Mouse (Mus musculus) adrenal gland, postnatal 14 days (tissue): Measurements from ENCODE around the gene 9230110F15Rik. TPM values are rescaled to one million over a fixed set of nuclear protein-coding genes. Genes with fewer than 3 reads are reported as not detected.
"Not testable (repeated sequence)": the region's sequence is repeated elsewhere in the genome, so short reads cannot be mapped to it uniquely, and the experiment has no call there.

Experiments
- DNase-seq: peaks from one replicate; pipeline ENCODE4 v3.0.0; 2021; ENCODE audit warnings: mixed read lengths
- long read RNA-seq, 2 experiments: library from polyadenylated mRNA; stranded (forward); transcript quantifications; one replicate each; pipeline ENCODE4 v2.0.0; 2021
- total RNA-seq: library from RNA; stranded (reverse); gene quantifications from 2 replicates; pipeline ENCODE4 v1.2.3, GENCODE M21; 2021

9230110F15Rik gene
- not detected in 2 replicates for total RNA-seq
- long read RNA-seq, experiment 1, result 0 reads
- long read RNA-seq, experiment 2, result 0 reads

DNA sequence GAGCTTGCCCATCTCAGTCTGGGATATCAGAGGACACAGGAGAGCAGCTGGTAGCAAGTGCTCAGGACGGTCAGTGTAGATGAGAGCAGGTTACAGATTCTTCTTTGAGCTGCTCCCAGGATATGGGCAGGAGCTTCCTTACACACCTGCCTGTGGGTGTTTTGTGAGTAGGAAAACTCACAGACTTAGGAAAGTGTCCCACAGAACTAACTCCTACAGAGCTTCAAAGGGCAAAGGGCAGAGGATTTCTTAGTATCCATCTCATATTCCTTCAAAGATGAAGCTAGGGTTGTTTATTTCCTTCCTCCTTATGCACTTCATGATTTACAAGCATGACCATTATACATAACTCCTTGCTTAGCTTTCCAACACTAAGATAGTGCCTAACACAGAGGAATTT lies at the start of gene 9230110F15Rik:
9230110F15Rik (minus strand) TSS at position 101 of the 400 bp plus-strand sequence.
- DNase-seq, result no peak

DNA sequence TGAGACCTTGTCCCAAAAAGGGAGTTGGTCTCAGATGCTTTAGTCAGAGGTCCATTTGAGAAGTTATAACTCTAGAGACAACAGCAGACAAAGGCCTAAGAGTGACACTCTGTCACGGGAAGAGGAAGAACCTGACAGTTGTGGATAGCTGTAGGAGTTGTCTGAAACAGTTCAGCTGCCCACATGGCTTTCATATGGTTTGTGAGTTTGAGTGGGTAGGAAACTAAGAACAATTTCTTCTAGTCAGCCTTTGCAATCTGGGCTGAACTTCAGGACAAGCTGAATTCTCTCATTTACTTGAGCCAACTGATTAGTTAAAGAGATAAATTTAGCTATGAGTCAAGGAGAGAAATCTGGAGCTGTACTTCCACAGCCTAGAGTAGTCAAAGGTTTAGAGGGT lies 49.2 kb upstream of the 9230110F15Rik start:
- not testable (repeated sequence) for DNase-seq

DNA sequence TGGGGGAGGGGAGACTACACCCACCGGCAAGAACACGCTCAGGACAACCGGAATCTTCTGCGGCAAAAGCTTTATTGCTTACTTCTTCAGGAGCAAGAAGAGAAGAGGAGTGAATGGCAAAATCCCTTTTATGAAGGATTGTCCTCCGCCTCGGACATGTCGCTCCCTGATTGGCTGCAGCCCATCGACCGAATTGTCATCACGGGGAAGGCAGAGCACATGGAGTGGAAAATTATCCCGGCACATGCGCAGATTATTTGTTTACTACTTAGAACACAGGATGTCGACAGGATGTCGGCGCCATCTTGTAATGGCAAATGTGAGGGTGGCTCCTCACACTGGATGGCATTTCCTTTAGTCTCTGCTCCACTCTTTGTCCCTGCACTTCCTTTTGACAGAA lies 26.1 kb downstream of the 9230110F15Rik start:
- not testable (repeated sequence) for DNase-seq

DNA sequence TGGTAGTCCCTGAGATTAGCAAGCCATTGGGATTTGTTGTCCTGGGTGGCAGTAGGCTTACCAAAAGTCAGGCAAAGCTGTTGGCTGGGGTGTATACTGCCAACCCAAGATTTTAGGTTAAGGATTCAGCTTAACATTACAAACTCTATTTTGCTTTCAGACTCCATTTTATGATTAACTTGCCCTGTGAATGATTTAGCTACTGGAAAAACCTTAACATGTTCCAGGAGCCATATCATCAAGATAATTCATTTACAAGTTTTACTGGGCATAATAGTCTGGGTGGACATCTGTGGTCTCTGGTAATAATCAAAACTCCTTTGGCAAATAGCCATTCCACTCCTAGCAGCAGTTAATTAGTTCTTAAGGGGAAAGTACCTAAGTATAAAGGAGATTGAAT lies 45.8 kb downstream of the 9230110F15Rik start:
- no peak for DNase-seq

DNA sequence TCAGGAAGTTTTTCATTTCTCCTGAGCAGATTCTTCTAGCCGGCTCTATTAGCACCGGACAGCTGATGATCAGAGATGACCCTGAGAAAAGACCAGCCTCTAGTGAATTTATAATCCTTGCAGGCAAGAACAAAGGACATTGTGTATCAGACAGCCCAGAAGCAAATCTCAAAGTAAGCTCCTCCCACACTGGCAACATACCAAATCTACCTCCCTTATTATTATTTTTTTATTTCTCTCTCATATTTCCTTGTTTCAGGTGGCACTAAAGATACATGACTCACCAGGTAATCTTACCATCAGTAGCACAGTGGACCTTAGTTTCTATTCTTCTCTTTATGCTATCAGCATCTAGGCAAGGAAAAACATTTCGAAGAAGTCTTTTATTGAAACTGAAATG lies 53.9 kb downstream of the 9230110F15Rik start, which contains the start of the genes Gm27235 and D730048I06Rik:
Gm27235 (minus strand) TSS at position 101 of the 400 bp plus-strand sequence.
D730048I06Rik (minus strand) TSS at position 112 of the 400 bp plus-strand sequence.
- DNase-seq, result no peak

Other genes with a start within 250 kb of the 9230110F15Rik start
- gene Pate4, start 232.2 kb downstream of the 9230110F15Rik start, total RNA-seq, result not detected in 2 replicates
- gene Pate3, start 195.9 kb downstream of the 9230110F15Rik start, total RNA-seq, result not detected in 2 replicates
- not detected in 2 replicates for gene Pate1, start 156.8 kb downstream of the 9230110F15Rik start, total RNA-seq
- gene Gm17677, start 103.1 kb downstream of the 9230110F15Rik start, total RNA-seq, result not detected in 2 replicates
- not detected in 2 replicates for gene Gm17727, start 66.0 kb downstream of the 9230110F15Rik start, total RNA-seq
- gene Gm27235, start 54.0 kb downstream of the 9230110F15Rik start, total RNA-seq, result not detected in 2 replicates
- not detected in 2 replicates for gene D730048I06Rik, start 54.0 kb downstream of the 9230110F15Rik start, total RNA-seq
- gene 9230113P08Rik, start 64.3 kb upstream of the 9230110F15Rik start, total RNA-seq, result not detected in 2 replicates